Mouse (Mus musculus) forebrain, embryonic 12.5 days (tissue): Measurements from ENCODE around the gene Ap2a2. TPM values are rescaled to one million over a fixed set of nuclear protein-coding genes. Genes with fewer than 3 reads are reported as not detected.

Experiments
- microRNA-seq: library from miRNA; unstranded; fragments of <30 nt; microRNA quantifications from one replicate; pipeline ENCODE4, GENCODE M21; 2017
- polyA plus RNA-seq: library from polyadenylated mRNA; unstranded; fragments of >200 nt; fragmentation: Nextera tagmentation; extraction: Ambion mirVana; gene quantifications from 2 replicates; pipeline ENCODE4 v1.2.1, GENCODE M21; 2016

Gene Ap2a2
- polyA plus RNA-seq, 1 experiment from 2014 or later: 106 TPM

Small RNAs within 50 kb of the gene (microRNA-seq; reads per million reads assigned to microRNA genes)
- 1.7 reads per million for gene Mir7063

Other genes with a start within 250 kb of the Ap2a2 start
- 74.0 and 78.4 TPM in 2 replicates for gene Deaf1, start 234.5 kb upstream of the Ap2a2 start, polyA plus RNA-seq
- 59.9 and 63.6 TPM in 2 replicates for gene Tmem80, start 234.4 kb upstream of the Ap2a2 start, polyA plus RNA-seq
- 1.2 and 1.7 TPM in 2 replicates for gene Eps8l2, start 223.3 kb upstream of the Ap2a2 start, polyA plus RNA-seq
- 397 and 407 TPM in 2 replicates for gene Taldo1, start 170.0 kb upstream of the Ap2a2 start, polyA plus RNA-seq
- 47.0 and 50.0 TPM in 2 replicates for gene Gatd1, start 148.0 kb upstream of the Ap2a2 start, polyA plus RNA-seq
- 20.5 and 22.5 TPM in 2 replicates for gene Cend1, start 132.7 kb upstream of the Ap2a2 start, polyA plus RNA-seq
- gene Slc25a22, start 124.3 kb upstream of the Ap2a2 start, polyA plus RNA-seq: 57.4 and 60.9 TPM in 2 replicates
- gene Pidd1, start 118.1 kb upstream of the Ap2a2 start, polyA plus RNA-seq: 16.9 and 18.8 TPM in 2 replicates
- gene Rplp2, start 114.8 kb upstream of the Ap2a2 start, polyA plus RNA-seq: 950 and 986 TPM in 2 replicates
- 16.2 and 18.3 TPM in 2 replicates for gene Pnpla2, start 107.0 kb upstream of the Ap2a2 start, polyA plus RNA-seq
- gene Cracr2b, start 101.1 kb upstream of the Ap2a2 start, polyA plus RNA-seq: 4.0 and 4.3 TPM in 2 replicates
- 13.9 and 18.2 TPM in 2 replicates for gene Cd151, start 94.8 kb upstream of the Ap2a2 start, polyA plus RNA-seq
- 69.8 and 78.4 TPM in 2 replicates for gene Polr2l, start 87.0 kb upstream of the Ap2a2 start, polyA plus RNA-seq
- gene Tspan4, start 86.9 kb upstream of the Ap2a2 start, polyA plus RNA-seq: 18.8 and 24.2 TPM in 2 replicates
- 24.0 and 24.2 TPM in 2 replicates for gene Chid1, start 22.3 kb upstream of the Ap2a2 start, polyA plus RNA-seq
- 0.14 and 0.19 TPM in 2 replicates for gene Muc6, start 93.1 kb downstream of the Ap2a2 start, polyA plus RNA-seq
- 0.19 and 0.24 TPM in 2 replicates for gene Muc2, start 128.2 kb downstream of the Ap2a2 start, polyA plus RNA-seq
- not detected in 2 replicates for gene Muc5ac, start 226.8 kb downstream of the Ap2a2 start, polyA plus RNA-seq